Mouse (Mus musculus): ENCODE measurements around the gene Atp8b2.
A peak's percentile ranks its signal among the peaks of the same experiment; 100 is the strongest.

Atp8b2 gene

DNA sequence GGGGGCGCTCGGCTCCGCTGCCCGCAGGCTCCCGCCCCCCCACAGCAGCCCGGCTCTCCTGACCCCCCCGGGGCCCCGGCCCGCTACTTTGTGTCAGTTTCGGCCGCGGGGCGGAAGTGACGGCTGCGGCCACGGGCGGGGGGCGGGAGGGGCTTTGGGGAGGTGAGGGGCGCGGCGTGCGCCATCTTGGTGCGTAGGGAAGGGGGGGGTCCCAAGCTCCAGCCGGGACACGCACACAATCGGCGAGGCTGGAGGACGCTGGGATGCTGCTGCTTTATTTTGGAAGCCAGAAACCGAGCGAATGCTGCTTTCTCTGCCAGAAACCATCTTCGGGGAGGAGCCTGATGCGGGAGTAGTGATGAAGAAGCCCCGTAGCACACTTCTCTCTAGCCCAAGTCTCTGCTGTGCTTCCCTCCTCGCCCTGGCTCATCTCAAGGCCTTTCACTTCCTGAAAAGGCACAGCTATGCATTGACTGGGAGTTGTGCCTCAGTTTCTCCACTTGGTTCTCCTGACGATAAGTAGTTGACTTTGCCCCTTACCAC, at the start of gene Atp8b2:
TSS of gene Atp8b2 (minus strand) at position 288 of the 543 bp plus-strand sequence.
- DNase-seq (ENCODE audit: low read depth), result peak; percentile 75

DNA sequence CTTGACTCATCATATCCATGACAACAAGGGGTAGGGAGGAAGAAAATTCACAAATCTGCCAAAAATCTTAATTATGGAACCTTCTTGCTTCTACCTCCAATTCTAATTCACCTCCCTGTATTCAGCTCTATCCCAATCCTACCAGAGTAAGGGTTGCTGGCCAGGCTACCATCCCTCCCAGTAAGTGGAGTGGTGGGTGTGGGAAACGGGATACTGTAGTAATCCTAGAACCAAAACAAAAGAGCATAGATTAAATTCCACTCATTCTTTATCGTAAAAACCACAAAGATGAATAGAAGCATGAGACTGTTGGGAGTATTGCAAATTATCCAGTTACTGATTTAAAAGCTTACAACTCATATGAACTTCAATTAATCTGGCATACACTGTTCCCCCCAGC, 47.0 kb upstream of the Atp8b2 start:
- DNase-seq (ENCODE audit: low read depth), result no peak

DNA sequence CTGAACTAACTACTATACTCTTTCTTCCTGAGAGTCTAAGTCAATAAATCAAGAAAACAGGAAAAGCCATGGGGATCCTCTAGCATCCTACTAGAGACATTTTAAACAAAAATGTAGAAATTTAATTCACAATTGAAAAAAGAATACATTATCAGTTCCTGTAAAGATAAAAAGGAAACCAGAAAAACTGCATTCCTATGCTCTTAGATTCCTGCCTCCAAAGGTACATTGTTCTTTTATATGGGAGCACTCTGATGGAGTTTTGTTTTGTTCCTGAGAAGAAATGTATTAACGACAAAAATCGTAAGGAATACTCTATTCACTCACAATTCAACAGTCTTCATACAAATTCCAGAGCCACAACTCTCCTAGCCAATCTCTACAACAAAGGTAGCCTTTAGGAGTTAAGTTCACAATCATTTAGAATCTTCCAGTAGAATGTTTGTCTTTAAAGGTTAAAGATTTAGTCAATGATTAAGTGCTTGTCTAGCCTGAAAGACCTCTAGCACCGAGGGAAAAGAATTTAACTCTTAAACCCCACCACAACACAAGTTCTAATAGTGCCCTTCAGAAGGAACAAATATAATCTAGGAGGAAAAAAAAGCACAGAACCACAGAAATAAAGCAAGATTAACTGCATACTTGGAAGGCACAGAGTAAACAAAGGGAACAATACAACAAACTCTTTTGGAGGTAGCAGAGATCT, 40.9 kb upstream of the Atp8b2 start:
- no peak for DNase-seq (ENCODE audit: low read depth)

DNA sequence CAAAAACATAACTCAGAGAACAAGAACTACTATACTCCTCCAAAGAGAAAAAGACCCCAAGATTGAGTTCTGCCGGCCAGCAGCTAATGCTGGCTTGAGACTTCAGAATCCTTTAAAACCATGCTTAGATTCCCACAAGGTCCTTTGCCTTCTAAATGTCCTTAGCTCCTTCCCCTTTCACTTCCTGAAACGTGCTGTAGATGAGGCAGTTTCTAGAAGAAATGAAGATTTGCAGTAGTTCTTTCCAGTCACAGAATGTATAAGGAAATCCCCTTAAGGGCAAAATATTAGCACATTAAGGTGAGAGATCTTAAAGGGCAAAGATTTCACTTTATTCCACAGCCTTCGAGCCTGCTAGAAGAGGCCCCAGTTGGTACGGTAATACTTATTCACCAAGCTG, 36.5 kb upstream of the Atp8b2 start:
- peak; percentile 21 for DNase-seq (ENCODE audit: low read depth)

DNA sequence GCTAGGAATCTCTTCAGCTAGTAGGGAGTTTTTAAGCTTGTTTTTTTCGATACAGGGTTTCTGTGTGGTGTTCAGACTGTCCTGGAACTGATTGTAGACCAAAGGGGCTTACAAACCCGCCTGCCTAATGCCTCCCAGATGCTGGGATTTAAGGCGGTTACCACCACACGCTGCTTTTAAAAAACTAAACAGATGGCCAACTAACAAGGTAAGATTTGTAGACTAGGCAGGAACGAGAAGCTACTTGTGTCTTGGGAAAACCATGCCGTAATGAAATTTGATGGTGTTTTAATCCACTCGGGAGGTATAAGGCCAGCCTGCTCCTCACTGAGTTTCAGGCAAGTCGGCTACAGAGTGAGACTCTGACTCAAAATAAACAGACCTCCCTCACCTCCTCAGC, 35.8 kb upstream of the Atp8b2 start:
- no peak for DNase-seq (ENCODE audit: low read depth)

DNA sequence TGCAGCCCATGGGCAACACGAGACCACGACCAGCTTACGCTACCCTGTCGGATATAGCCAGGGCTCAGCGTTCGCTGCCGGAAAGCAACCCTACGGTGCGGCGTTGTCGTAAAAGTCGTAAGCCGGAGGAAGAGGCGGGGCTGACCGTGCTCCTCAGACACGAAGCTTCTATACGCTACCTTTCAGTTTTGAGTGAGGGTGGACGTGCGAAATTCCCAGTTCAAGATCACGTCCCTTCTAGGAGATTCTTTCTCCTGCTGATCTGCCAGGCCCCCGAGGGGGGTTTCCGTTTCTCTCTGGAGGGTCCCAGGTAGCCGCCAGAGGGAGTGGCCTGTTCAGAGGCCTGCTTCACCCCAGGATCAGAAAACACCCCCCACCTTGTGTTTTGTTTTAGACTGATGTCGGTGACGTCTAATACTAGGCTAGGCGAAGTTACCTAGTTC, 35.3 kb upstream of the Atp8b2 start, which contains the start of gene Hax1:
TSS of gene Hax1 (minus strand) at position 169 of the 443 bp plus-strand sequence.
- DNase-seq (ENCODE audit: low read depth), result peak; percentile 96

DNA sequence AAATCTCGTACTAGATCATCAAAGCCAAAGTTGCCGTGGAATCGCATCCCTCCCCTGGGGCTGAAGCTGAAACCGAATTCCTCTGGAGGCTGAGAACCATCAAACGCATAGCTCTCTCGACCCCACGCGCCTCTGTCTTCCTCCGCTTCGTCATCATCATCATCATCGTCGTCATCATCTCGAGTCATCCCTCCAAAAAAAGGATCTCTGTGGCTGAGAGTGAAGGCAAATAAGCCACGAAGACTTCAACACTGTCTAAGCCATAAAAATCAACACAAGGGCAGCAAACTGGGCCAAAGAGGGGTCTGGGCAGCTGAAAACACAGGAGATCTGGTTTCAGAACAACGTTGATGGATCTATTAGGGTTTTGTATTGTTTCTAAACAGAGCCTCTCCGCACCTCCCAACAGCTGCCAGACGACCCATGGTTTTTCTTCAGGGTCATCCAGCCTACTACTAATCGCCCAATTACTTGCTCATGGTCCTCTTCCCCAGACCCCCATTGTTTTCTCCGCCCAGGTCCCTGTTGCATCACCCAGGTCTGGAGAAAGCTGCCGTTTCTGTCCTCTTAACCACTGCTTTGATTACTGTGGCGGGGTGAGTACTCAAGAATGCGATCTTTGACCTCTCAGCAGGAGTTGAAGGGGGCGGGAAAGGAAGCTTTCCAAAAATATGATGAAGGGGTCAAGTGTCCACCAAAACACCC, 34.6 kb upstream of the Atp8b2 start:
- DNase-seq (ENCODE audit: low read depth), result peak; percentile 40

DNA sequence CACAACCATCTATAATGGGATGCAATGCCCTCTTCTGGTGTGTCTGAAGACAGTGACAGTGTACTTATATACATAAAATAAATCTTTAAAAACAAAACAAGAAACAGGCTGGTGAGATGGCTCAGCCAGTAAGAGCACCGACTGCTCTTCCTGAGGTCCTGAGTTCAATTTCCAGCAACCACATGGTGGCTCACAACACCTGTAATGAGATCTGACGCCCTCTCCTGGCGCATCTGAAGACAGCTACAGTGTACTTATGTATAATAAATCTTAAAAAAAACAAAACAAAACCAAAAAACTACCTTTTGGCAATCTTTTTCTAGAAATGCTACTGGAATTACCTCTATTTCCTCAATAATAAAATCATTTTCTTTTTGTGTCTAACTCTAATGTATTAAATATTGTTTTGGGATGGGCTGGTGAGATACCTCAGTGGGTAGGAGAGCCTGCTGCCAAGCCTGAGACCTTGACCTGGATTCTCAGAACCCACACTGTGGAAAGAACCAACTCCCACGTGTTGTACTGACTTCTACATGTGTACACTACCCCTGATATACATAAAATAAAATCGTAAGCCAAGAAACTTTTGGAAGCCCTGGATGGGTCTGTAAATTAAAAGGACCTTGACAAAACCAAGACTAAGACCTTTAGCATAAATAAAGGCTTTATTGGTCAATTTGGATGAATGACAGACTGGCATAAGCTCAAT, 31.7 kb upstream of the Atp8b2 start:
- DNase-seq (ENCODE audit: low read depth), result no peak

DNA sequence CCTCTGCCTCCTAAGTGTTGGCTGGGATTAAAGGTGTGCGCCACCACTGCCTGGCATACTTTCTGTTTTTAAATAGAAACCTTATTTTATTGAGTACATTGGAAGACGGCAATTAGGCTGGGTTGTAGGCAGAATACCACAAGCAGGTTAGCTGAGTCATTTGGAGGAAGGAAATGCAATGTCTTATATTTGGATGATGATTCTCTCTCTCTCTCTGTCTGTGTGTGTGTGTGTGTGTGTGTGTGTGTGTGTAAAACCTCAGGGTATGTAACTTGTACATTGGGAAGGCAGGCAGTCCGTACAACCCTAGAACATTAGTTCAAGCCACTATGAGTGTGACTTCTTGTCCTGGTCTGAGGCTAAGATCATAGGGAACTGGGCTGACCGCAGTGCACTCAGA, 24.5 kb upstream of the Atp8b2 start:
- DNase-seq (ENCODE audit: low read depth), result no peak

DNA sequence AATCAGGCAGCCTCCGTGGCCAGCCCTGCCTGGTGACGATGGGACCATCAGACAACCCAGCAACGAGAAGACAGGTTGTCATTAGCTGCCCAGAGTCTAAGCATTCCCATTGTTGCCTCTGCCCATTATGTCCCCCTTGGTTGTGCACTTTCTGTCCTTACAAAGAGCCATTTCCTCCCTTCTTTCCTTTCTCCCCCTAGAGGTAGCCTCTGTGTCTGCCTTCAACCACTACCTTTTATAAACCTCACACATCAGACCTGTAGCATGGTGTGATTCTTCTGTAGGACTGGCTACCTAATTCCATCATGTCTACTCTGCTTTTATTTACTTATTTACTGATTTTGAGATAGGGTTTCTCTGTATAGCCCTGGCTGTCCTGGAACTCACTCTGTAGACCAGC, 23.9 kb upstream of the Atp8b2 start:
- DNase-seq (ENCODE audit: low read depth), result no peak

DNA sequence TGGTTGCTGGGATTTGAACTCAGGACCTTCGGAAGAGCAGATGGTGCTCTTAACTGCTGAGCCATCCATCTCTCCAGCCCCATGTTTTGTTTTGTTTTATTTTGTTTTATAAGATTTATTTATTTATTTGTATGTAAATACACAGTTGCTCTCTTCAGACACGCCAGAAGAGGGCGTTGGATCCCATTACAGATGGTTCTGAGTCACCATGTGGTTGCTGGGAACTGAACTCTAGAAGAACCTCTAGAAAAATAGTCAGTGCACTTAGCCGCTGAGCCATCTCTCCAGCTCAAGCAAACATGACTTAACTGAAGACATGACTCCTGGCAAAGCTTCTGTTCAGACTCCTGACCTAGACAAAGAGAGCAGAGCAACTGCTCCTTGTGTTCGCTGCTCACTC, 19.1 kb upstream of the Atp8b2 start:
- DNase-seq (ENCODE audit: low read depth), result no peak

DNA sequence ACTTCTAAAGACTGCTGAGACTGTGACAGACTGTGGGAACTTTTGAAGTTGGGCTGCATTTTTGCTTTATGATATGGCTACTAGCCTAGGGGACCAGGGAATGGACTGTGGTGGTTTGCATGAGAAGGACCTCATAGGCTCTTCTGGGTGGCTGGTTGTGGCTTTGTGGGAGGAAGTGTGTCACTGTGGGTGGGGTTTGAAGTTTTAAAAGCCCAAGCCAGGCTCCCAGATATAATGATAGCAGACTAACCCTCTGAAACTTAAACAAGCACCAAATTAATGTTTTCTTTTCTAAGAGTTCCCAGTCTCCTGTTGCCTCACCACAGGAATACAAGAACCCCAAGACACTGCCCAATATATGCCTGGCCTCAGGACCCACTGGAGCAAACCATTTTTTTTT, 13.6 kb upstream of the Atp8b2 start:
- DNase-seq (ENCODE audit: low read depth), result no peak

DNA sequence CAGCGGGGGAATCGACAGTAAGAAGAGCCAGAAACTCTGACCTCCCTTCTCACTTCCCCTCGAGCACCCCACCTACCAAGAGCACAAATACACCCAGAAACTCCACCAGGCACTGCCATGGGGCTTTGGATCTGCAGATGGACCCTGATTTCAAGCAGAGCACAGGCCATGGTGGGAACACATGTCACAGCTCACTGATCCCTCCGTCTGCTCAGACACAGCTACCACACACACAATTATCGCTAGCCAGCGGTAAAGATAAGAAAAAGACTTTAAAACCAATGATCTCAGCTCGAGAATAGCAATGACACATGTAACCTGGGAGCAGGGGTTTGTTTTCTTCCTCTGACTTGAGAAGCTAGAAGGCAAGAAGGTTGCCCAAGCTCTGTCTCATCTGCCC, 5.2 kb upstream of the Atp8b2 start:
- no peak for DNase-seq (ENCODE audit: low read depth)

DNA sequence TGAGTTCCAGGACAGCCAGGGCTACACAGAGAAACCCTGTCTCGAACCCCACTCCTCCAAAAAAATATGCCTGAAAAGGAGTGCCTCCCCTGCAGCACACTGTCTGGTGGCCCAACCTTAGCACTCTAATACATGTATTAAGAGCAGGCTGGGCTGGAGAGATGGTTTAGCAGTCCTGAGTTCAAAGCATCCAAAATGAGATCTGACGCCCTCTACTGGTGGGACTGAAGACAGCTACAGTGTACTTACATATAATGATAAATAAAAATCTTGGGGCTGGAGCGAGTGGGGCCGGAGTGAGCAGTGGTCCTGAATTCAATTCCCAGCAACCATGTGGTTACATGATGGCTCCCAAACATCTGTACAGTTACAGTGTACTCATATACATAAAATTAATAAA, 3.6 kb upstream of the Atp8b2 start:
- peak; percentile 80 for DNase-seq (ENCODE audit: low read depth)

DNA sequence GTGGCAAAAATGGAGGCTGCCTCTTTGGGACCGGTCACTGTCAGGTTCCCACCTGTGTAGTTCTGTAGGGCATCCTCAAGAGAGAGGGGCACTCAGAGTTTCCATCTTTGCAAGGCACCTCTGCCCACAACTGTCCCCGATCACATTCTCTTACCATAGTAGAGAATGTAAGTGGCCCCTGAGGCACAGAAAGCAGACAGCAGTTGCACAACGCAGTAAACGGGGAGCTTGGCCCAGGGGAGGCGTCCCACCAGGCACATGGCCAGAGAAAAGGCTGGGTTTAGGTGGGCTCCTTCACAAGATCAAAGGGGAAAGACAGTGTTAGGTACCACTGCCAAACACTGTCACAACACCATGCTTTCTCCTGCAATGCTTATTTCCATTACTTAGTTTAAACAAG, 2.7 kb upstream of the Atp8b2 start:
- no peak for DNase-seq (ENCODE audit: low read depth)

DNA sequence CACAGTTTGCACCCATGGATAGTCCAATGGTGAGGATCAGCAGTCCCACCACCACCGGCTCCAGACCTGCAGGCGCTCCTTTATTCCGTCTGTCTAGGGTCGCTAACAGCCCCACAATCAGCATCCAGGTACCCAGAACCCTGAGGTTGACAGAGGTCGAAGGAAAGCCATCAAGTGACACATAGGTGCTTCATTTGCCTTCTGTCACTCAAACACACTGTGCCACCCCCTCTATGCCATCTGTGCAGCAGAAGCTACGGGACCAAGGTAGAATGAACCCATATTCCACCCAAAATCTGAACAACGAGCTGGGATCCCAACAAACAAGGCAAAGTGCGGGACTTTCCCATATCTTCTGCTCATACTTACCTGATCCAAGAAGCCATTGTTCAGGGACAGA, 2.2 kb upstream of the Atp8b2 start:
- no peak for DNase-seq (ENCODE audit: low read depth)

DNA sequence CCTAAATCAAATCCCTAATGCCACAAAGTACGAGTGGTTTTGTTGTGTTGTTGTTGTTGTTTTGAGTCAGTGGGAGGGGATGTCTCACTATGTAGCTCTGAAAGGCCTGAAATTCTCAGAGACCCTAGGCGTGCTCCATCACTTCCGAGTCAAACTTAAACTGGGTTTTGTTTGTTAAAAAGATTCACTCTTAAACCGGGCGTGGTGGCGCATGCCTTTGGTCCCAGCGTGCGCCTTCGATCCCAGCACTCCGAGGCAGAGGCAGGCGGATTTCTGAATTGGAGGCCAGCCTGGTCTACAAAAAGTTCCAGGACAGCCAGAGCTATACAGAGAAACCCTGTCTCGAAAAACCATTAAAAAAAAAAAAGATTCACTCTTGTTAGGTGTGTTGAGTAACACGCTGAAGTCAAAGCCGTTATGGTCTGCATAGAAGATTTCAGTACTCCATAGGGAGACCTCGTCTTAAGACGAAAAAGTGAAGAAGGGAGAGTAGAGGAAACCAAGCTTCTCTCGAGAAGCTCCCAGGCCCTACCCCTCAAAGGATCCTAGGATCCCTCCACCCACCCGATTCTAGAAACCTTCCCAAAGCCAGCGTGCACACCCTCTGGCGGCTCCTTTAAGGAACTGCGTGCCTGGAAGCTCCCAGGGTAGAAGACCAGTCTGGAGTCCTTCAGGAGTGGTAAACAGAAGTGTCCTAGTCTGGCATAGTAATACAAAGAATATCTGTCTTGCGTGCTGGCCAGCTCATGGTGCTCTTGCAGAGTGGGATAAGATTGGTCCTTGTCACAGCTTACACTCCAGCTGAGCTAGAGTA, 825 bp upstream of the Atp8b2 start:
- peak; percentile 74 for DNase-seq (ENCODE audit: low read depth)

DNA sequence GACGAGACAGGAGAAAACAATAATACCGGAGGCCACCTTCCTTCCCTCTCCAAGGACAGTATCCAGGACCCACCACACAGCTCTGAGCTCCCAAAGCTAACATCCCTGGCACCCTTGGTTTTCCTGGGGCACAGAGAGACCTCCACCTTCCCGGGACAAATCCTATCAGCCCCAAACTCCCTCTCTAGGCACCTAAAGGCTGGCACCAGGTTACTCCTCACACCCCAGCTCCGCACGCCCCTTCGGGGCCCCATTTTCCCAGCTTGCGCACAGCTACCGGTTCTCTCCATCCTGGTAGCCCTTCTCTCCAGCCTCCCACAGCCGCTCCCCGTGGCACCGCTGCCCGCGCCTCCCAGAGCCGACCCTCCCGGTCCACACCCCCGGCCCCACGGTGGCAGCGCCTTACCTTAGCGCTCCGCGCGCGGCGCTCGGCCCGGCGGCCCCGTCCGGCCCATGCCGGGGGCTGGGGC, 522 bp downstream of the Atp8b2 start:
- no peak for DNase-seq (ENCODE audit: low read depth)

DNA sequence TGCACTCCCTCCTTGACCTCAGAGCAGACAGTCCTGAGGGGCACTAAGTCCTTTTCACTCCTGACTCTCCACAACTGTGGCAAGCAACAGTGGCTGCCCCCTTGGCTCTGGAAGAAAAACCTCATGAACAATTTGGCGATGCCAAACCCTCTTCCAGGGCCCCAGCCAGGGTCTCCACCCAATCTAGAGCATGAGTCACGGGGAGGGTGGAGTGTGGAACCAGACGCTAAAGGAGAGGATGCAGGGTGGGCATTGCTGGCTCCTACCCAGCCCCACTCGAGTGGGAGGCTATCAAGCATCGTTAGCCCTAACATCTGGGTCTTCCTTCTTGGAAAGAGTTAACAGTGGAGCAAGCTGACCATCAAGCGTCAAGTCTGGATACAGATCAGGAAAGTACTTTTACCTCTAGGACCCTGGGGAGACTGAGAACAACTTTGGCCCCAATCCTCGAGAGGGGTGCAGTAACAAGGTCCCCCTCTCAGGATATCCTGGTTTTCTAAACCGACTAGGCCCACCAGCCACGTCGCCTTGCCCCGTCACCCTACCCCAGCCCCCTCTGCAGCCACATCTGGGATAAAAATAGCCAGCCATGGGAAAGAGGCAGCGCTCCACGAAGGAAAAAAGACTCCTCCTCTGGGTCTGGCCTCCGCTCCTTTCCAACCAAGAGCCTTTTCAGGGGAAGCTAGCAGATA, 1.1 kb downstream of the Atp8b2 start:
- DNase-seq (ENCODE audit: low read depth), result no peak

DNA sequence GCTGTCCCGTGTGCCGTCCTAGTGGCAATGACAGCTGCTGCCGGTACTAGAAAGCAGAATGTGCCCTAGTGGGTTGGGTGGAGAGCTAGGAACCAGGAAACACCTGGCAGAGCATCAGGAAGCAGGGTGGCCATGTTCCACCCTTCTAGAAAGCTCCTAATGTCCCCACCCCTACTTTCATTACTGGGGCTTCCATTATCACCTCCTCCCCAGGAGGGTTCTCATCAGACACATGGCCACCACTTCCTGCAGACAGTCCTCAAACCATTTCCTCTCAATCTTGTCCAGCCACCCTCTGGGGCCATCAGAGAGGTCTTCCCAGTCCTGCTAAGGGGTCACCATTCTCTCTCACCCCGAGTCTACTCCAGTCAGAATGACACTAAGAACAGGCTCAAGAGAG, 1.9 kb downstream of the Atp8b2 start:
- peak; percentile 42 for DNase-seq (ENCODE audit: low read depth)

DNA sequence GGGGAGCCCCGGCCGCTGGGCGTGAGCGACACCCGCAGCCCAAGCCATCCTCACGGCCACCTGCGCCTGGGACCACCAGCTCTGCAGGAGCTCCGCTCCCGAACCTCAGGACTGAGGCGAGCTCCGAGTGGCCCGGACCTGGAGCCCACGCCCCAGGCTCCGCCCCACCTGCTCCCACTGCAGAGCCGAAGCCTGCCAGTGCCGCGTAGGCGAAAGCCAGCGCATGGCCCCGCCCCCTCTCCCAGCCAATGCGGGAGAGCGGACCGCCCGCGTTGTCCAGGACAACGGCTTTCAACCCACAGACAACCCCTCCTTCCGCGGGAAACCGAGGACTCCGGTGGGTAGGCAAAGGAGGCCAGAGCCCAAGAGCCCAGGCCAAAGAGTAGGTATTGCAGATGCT, 2.8 kb downstream of the Atp8b2 start:
- peak; percentile 92 for DNase-seq (ENCODE audit: low read depth)
